Mouse (Mus musculus): ENCODE data around the gene Xrcc1. TPM values are rescaled to one million over a fixed set of nuclear protein-coding genes. Genes with fewer than 3 reads are reported as not detected.
A peak's percentile ranks its signal among the peaks of the same experiment; 100 is the strongest.
"Not testable (repeated sequence)": the region's sequence is repeated elsewhere in the genome, so short reads cannot be mapped to it uniquely, and the experiment has no call there.

Xrcc1 gene
- polyA plus RNA-seq, 1 experiment from 2014 or later: 60.2 TPM

DNA sequence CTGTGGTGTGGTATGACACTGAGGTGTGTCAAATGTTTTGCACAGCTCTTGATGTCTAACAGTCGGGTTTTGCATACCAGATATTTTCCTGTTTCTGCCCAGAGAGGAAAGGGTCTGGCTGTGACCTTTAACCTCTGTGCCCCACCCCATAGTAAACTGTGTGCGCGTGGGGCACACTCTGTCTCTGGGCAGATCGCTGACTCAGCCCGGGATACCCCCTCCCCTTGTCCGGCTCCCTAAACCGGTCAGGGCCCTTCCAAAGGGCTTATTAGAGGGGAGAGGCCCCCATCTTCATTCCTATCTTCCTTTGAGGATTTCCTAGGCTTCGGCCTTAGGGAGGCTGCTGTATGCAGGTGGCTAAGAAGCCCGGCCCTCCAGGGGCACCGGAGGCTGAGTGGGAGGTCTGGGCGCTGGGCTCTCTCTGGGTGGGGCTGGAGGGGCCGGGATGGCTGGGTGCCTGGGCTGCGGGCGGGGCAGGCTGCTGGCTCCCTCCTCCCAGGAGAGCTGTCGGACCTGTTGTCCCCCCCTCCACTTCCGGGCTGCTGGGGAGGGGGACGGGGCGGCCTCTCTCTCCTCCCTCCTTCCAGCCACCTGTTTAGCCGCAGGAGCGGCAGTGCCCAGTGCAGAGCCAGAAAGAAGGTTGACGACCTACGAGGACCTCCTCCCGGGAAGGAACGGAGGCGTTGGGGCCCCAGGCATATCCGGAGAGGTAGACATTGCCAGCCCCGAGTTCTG lies 64.2 kb downstream of the Xrcc1 start, which contains the start of gene Phldb3:
Gene Phldb3 (plus strand): TSS at position 620 of the 735 bp plus-strand sequence.
- ATAC-seq (ENCODE audit: low FRiP score): no peak
- H3K27me3 ChIP-seq (replicated peaks): peaks cover 55% of the 10 kb centered on the region
- no peaks in the 10 kb centered on the region; the same call in 1 of the 2 replicates for H3K36me3 ChIP-seq
- no peaks in the 10 kb centered on the region for H3K9me3 ChIP-seq (replicated peaks)
- peak within 1 kb of the TSS; percentile 60 for H3K4me2 ChIP-seq
- peak within 1 kb of the TSS; percentile 11; the same call in 1 of the 2 replicates for H3K9ac ChIP-seq (replicated peaks)
- H3K4me1 ChIP-seq: peaks cover 26% of the 10 kb centered on the region
- WGBS: 2% methylated on average over 25 of the region's 27 CpGs
- H3K27ac ChIP-seq (replicated peaks): no peak within 1 kb of the TSS
- H3K4me3 ChIP-seq (replicated peaks): peak within 1 kb of the TSS; percentile 35

GRCm38 (mm10) chr7:24610879-24611494 lies 64.9 kb downstream of the Xrcc1 start:
- Histone ChIP-seq H3K36me3 (no peaks in the 10 kb centered on the region; the same call in 1 of the 2 replicates), H3K9ac (replicated peaks) (peak overlapping the region; percentile 11; the same call in 1 of the 2 replicates), H3K27me3 (replicated peaks) (peaks cover 55% of the 10 kb centered on the region), H3K27ac (replicated peaks) (no peak overlapping the region), H3K4me1 (peaks cover 26% of the 10 kb centered on the region), H3K4me2 (peak overlapping the region; percentile 60), H3K4me3 (replicated peaks) (peak overlapping the region; percentile 35), H3K9me3 (replicated peaks) (no peaks in the 10 kb centered on the region)
- peak; percentile 19; the same call in 1 of the 2 replicates for ATAC-seq (ENCODE audit: low FRiP score)
- WGBS: 0% methylated on average over 36 of the region's 36 CpGs

GRCm38 (mm10) chr7:24611709-24612108 lies 65.6 kb downstream of the Xrcc1 start:
- WGBS: 18% methylated on average over 7 of the region's 7 CpGs
- peaks cover 55% of the 10 kb centered on the region for H3K27me3 ChIP-seq (replicated peaks)
- H3K4me1 ChIP-seq: peaks cover 26% of the 10 kb centered on the region
- H3K27ac ChIP-seq (replicated peaks): no peak overlapping the region
- peak overlapping the region; percentile 60 for H3K4me2 ChIP-seq
- H3K4me3 ChIP-seq (replicated peaks): peak overlapping the region; percentile 35
- no peaks in the 10 kb centered on the region for H3K9me3 ChIP-seq (replicated peaks)
- ATAC-seq (ENCODE audit: low FRiP score): no peak
- H3K36me3 ChIP-seq: no peaks in the 10 kb centered on the region; the same call in 1 of the 2 replicates
- peak overlapping the region; percentile 11; the same call in 1 of the 2 replicates for H3K9ac ChIP-seq (replicated peaks)

GRCm38 (mm10) chr7:24612308-24612910 lies 66.3 kb downstream of the Xrcc1 start:
- Histone ChIP-seq H3K36me3 (no peaks in the 10 kb centered on the region; the same call in 1 of the 2 replicates), H3K4me2 (peak overlapping the region; percentile 34), H3K27me3 (replicated peaks) (peaks cover 55% of the 10 kb centered on the region), H3K4me3 (replicated peaks) (peak overlapping the region; percentile 8), H3K9me3 (replicated peaks) (no peaks in the 10 kb centered on the region), H3K9ac (replicated peaks) (0 out of 2 replicates have a peak overlapping the region, but pooled peaks have one; percentile 23), H3K4me1 (peaks cover 26% of the 10 kb centered on the region), H3K27ac (replicated peaks) (no peak overlapping the region)
- WGBS: 4% methylated on average over 27 of the region's 27 CpGs
- ATAC-seq (ENCODE audit: low FRiP score): no peak

- H3K4me1 ChIP-seq: peaks cover 23% of the 10 kb centered on the region
- H3K27ac ChIP-seq (replicated peaks): no peak overlapping the region
- no peak overlapping the region for H3K4me3 ChIP-seq (replicated peaks)
- no peak overlapping the region for H3K9ac ChIP-seq (replicated peaks)
- H3K4me2 ChIP-seq: no peak overlapping the region
- no peaks in the 10 kb centered on the region for H3K9me3 ChIP-seq (replicated peaks)
- ATAC-seq (ENCODE audit: low FRiP score): no peak
- peaks cover 44% of the 10 kb centered on the region for H3K27me3 ChIP-seq (replicated peaks)
- WGBS: 84% methylated on average over 13 of the region's 13 CpGs
- no peaks in the 10 kb centered on the region for H3K36me3 ChIP-seq
Measured at GRCm38 (mm10) chr7:24614816-24615215, 68.7 kb downstream of the Xrcc1 start.

GRCm38 (mm10) chr7:24617763-24618162 lies 71.7 kb downstream of the Xrcc1 start:
- no peaks in the 10 kb centered on the region for H3K36me3 ChIP-seq
- ATAC-seq (ENCODE audit: low FRiP score): no peak
- H3K4me2 ChIP-seq: no peak overlapping the region
- H3K4me1 ChIP-seq: peaks cover under 1% of the 10 kb centered on the region
- H3K27me3 ChIP-seq (replicated peaks): peaks cover 17% of the 10 kb centered on the region
- no peak overlapping the region for H3K4me3 ChIP-seq (replicated peaks)
- H3K27ac ChIP-seq (replicated peaks): no peak overlapping the region
- no peak overlapping the region for H3K9ac ChIP-seq (replicated peaks)
- 77% methylated on average over 8 of the region's 8 CpGs for WGBS
- no peaks in the 10 kb centered on the region for H3K9me3 ChIP-seq (replicated peaks)

- not testable (repeated sequence) for H3K27ac ChIP-seq (replicated peaks); H3K4me3 ChIP-seq (replicated peaks); H3K4me1 ChIP-seq; H3K36me3 ChIP-seq; H3K9me3 ChIP-seq (replicated peaks); ATAC-seq (ENCODE audit: low FRiP score); H3K9ac ChIP-seq (replicated peaks); H3K4me2 ChIP-seq
- peaks cover 10% of the 10 kb centered on the region for H3K27me3 ChIP-seq (replicated peaks)
- 94% methylated on average over 8 of the region's 8 CpGs for WGBS
Measured at GRCm38 (mm10) chr7:24618374-24618773, 72.3 kb downstream of the Xrcc1 start.

DNA sequence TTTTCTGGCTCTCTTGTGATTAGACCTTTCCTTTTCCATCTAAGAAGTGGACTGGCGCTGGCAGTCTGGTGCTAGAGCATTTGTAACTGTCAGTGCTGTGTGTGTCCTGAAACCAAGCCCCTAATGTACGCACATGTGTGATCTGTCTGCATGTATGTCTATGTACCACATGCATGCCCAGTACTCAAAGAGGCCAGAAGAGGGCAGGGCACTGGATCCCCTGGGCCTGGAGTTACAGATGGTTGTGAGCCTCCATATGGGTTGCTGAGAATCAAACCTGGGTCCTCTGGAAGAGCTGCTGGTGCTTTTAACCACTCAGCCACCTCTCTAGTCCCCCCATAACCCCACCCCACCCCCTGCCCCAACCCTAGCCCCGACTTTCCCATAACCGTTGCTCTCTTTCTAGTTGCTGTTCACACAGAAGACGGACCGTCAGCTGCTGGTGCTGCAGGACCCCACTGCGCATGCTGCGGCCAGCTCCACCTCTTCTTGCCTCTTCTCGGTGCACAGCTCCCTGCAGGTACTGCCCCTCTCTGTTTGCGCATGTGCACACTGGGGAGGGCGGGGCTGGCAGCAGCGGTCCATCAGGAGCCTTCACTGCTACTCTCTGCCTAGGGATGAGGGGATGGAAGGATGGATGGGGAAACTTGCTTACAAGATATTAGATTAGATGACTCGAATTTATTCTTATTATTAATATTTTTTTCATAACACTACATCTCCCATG lies 73.7 kb downstream of the Xrcc1 start:
- Histone ChIP-seq H3K27ac (replicated peaks) (no peak overlapping the region), H3K36me3 (no peaks in the 10 kb centered on the region), H3K4me1 (no peaks in the 10 kb centered on the region), H3K27me3 (replicated peaks) (no peaks in the 10 kb centered on the region), H3K4me3 (replicated peaks) (no peak overlapping the region), H3K9ac (replicated peaks) (no peak overlapping the region), H3K9me3 (replicated peaks) (no peaks in the 10 kb centered on the region), H3K4me2 (no peak overlapping the region)
- 55% methylated on average over 13 of the region's 13 CpGs for WGBS
- no peak for ATAC-seq (ENCODE audit: low FRiP score)

- ATAC-seq (ENCODE audit: low FRiP score): no peak
- no peak overlapping the region for H3K27ac ChIP-seq (replicated peaks)
- no peaks in the 10 kb centered on the region; the same call in 1 of the 2 replicates for H3K27me3 ChIP-seq (replicated peaks)
- WGBS: 84% methylated on average over 3 of the region's 3 CpGs
- no peak overlapping the region for H3K9ac ChIP-seq (replicated peaks)
- H3K4me1 ChIP-seq: no peaks in the 10 kb centered on the region
- no peak overlapping the region for H3K4me3 ChIP-seq (replicated peaks)
- H3K4me2 ChIP-seq: no peak overlapping the region
- no peaks in the 10 kb centered on the region for H3K36me3 ChIP-seq
- H3K9me3 ChIP-seq (replicated peaks): no peaks in the 10 kb centered on the region
Measured at GRCm38 (mm10) chr7:24621193-24621592, 75.1 kb downstream of the Xrcc1 start.

- no peaks in the 10 kb centered on the region for H3K4me1 ChIP-seq
- no peak for ATAC-seq (ENCODE audit: low FRiP score)
- no peak overlapping the region for H3K27ac ChIP-seq (replicated peaks)
- H3K4me3 ChIP-seq (replicated peaks): no peak overlapping the region
- no peaks in the 10 kb centered on the region; the same call in 1 of the 2 replicates for H3K27me3 ChIP-seq (replicated peaks)
- H3K9ac ChIP-seq (replicated peaks): no peak overlapping the region
- H3K4me2 ChIP-seq: no peak overlapping the region
- 84% methylated on average over 6 of the region's 6 CpGs for WGBS
- H3K36me3 ChIP-seq: no peaks in the 10 kb centered on the region
- H3K9me3 ChIP-seq (replicated peaks): no peaks in the 10 kb centered on the region
Measured at GRCm38 (mm10) chr7:24622967-24623366, 76.9 kb downstream of the Xrcc1 start.

Measured in neural tube, embryonic 15.5 days (tissue).